Mouse (Mus musculus): ENCODE data around the gene Prcc. TPM values are rescaled to one million over a fixed set of nuclear protein-coding genes. Genes with fewer than 3 reads are reported as not detected.

Gene Prcc
- polyA plus RNA-seq (2021; fragmentation: Nextera tagmentation), result 2.4 and 2.7 TPM in 2 replicates
- long read RNA-seq, experiment 1, partial matches to known transcripts, result 5 of 7 reads
- long read RNA-seq, experiment 1, other reads (novel, unspliced or antisense), result 0 of 7 reads
- long read RNA-seq, experiment 2, partial matches to known transcripts, result 2 of 6 reads
- long read RNA-seq, experiment 2, other reads (novel, unspliced or antisense), result 1 of 6 reads

GRCm38 (mm10) chr3:87885281-87886003 lies at the start of gene Prcc:
Prcc (minus strand) TSS chr3:87885608.

GRCm38 (mm10) chr3:87930078-87930795 lies 44.8 kb upstream of the Prcc start, which contains the start of the genes Isg20l2 and Rrnad1:
Isg20l2 (plus strand) TSS chr3:87930314.
Rrnad1 (minus strand) TSS chr3:87930717.

GRCm38 (mm10) chr3:87919336-87920108 lies 34.1 kb upstream of the Prcc start, which contains the start of gene Mrpl24:
Mrpl24 (plus strand) TSS chr3:87919506.

GRCm38 (mm10) chr3:87905880-87906485 lies 20.6 kb upstream of the Prcc start, which contains the start of gene Hdgf:
Hdgf (plus strand) TSS chr3:87906321.

GRCm38 (mm10) chr3:87846650-87847110 lies 38.7 kb downstream of the Prcc start, which contains the start of gene Sh2d2a:
Sh2d2a (plus strand) TSS chr3:87846755.

GRCm38 (mm10) chr3:87824206-87824605 lies 61.2 kb downstream of the Prcc start, which contains the start of gene Pear1:
Pear1 (minus strand) TSS chr3:87824306.

Other genes with a start within 250 kb of the Prcc start
- 0.46 and 0.98 TPM in 2 replicates for gene Lrrc71, start 137.0 kb downstream of the Prcc start, polyA plus RNA-seq (2021; fragmentation: Nextera tagmentation)
- gene Ntrk1, start 90.4 kb downstream of the Prcc start, polyA plus RNA-seq (2021; fragmentation: Nextera tagmentation), result 0.18 and 0.49 TPM in 2 replicates
- 0.15 TPM in 1 of 2 replicates, not detected in the other for gene Insrr, start 88.7 kb downstream of the Prcc start, polyA plus RNA-seq (2021; fragmentation: Nextera tagmentation)
- gene Pear1, start 61.3 kb downstream of the Prcc start, polyA plus RNA-seq (2021; fragmentation: Nextera tagmentation), result 2.2 and 3.1 TPM in 2 replicates
- 0.08 TPM in 1 of 2 replicates, not detected in the other for gene Sh2d2a, start 38.9 kb downstream of the Prcc start, polyA plus RNA-seq (2021; fragmentation: Nextera tagmentation)
- 90.1 and 97.6 TPM in 2 replicates for gene Hdgf, start 20.7 kb upstream of the Prcc start, polyA plus RNA-seq (2021; fragmentation: Nextera tagmentation)
- 77.3 and 83.4 TPM in 2 replicates for gene Mrpl24, start 33.9 kb upstream of the Prcc start, polyA plus RNA-seq (2021; fragmentation: Nextera tagmentation)
- gene Isg20l2, start 44.7 kb upstream of the Prcc start, polyA plus RNA-seq (2021; fragmentation: Nextera tagmentation), result 3.4 and 3.7 TPM in 2 replicates
- gene Rrnad1, start 45.1 kb upstream of the Prcc start, polyA plus RNA-seq (2021; fragmentation: Nextera tagmentation), result 8.3 and 10.7 TPM in 2 replicates
- 2.6 and 10.6 TPM in 2 replicates for gene Crabp2, start 63.1 kb upstream of the Prcc start, polyA plus RNA-seq (2021; fragmentation: Nextera tagmentation)
- gene Nes, start 85.5 kb upstream of the Prcc start, polyA plus RNA-seq (2021; fragmentation: Nextera tagmentation), result 1.4 and 2.2 TPM in 2 replicates
- gene Bcan, start 114.6 kb upstream of the Prcc start, polyA plus RNA-seq (2021; fragmentation: Nextera tagmentation), result 185 and 220 TPM in 2 replicates
- 12.8 and 16.0 TPM in 2 replicates for gene Hapln2, start 142.0 kb upstream of the Prcc start, polyA plus RNA-seq (2021; fragmentation: Nextera tagmentation)
- gene Gpatch4, start 157.5 kb upstream of the Prcc start, polyA plus RNA-seq (2021; fragmentation: Nextera tagmentation), result 18.0 and 18.5 TPM in 2 replicates
- 237 TPM in 2 replicates for gene Naxe, start 172.9 kb upstream of the Prcc start, polyA plus RNA-seq (2021; fragmentation: Nextera tagmentation)
- gene Ttc24, start 192.7 kb upstream of the Prcc start, polyA plus RNA-seq (2021; fragmentation: Nextera tagmentation), result not detected in 2 replicates
- gene Iqgap3, start 196.4 kb upstream of the Prcc start, polyA plus RNA-seq (2021; fragmentation: Nextera tagmentation), result 0.15 and 0.16 TPM in 2 replicates

Data from layer of hippocampus, adult 6 months (tissue).